Mouse (Mus musculus) embryonic fibroblast, embryonic 13.5 days (primary cell): ENCODE measurements at regions not wholly inside any gene's neighbourhood (a gene's known extent, or its start where the extent isn't known, plus 50 kb on each side); places are given as distances from the start of the nearest gene placed in this dataset.

Experiments
- CTCF ChIP-seq: IDR thresholded peaks from 2 replicates; pipeline ENCODE4 v1.5.1; 2011; ENCODE audit warnings: mild to moderate bottlenecking, control low read depth, low read length, moderate library complexity, borderline replicate concordance; ENCODE audit not compliant: insufficient read depth
- POLR2A ChIP-seq: IDR thresholded peaks from 2 replicates; pipeline ENCODE4 v1.6.1; 2011; ENCODE audit warnings: low read depth, mild to moderate bottlenecking, control low read depth, low read length, moderate library complexity

GRCm38 (mm10) chr14:60505066-60505465 is 128.7 kb upstream of the Spata13 start:
- TF ChIP-seq CTCF (no peak), POLR2A (no peak)
